In genomic region chr14:54893651-54894181, GRCm38 (mm10) we compare ENCODE assay signal across 8 mouse cellular contexts. TPM values are rescaled to one million over a fixed set of nuclear protein-coding genes. Genes with fewer than 3 reads are reported as not detected.
A peak's percentile ranks its signal among the peaks of the same experiment; 100 is the strongest.
DNase-seq lines count a peak whose midpoint lies in the region; ATAC-seq lines count a peak whose summit lies in the region.

No protein-coding gene starts in this region.

- peak; percentile 95 for ATAC-seq in erythroblast, adult 5-6 weeks (replicated peaks; ENCODE audit: low FRiP score, poor library complexity, severe bottlenecking)
- peak; percentile 98 for ATAC-seq in kidney, embryonic 15.5 days (replicated peaks; ENCODE audit: low FRiP score)
- ATAC-seq in monocyte, adult 5-6 weeks (replicated peaks; ENCODE audit: insufficient number of reproducible peaks, low FRiP score, low TSS enrichment, poor library complexity, severe bottlenecking) = peak; percentile 98

- no peaks in the 10 kb centered on the region for H3K9me3 ChIP-seq in heart, embryonic 10.5 days
- no peaks in the 10 kb centered on the region for H3K9me3 ChIP-seq in kidney, embryonic 15.5 days (replicated peaks)

- H3K27me3 ChIP-seq in heart, embryonic 10.5 days (ENCODE audit: insufficient read depth, poor library complexity, severe bottlenecking) = no peaks in the 10 kb centered on the region
- no peaks in the 10 kb centered on the region for H3K27me3 ChIP-seq in kidney, embryonic 15.5 days

- H3K4me1 ChIP-seq in heart, embryonic 10.5 days = peaks cover 23% of the 10 kb centered on the region
- H3K4me1 ChIP-seq in kidney, embryonic 15.5 days = peaks cover 35% of the 10 kb centered on the region

- peak overlapping the region; percentile 66 for H3K4me2 ChIP-seq in kidney, embryonic 15.5 days

- H3K9ac ChIP-seq in kidney, embryonic 15.5 days = peak overlapping the region; percentile 100

- under 1% methylated on average over 38 of the region's 38 CpGs for WGBS in heart, embryonic 10.5 days
- under 1% methylated on average over 38 of the region's 38 CpGs for WGBS in kidney, embryonic 15.5 days

- DNase-seq in B cell, adult 2 months = peak; percentile 94 to 96
- DNase-seq in brain, adult 2 months (ENCODE audit: low read depth, low spot score) = peak; percentile 100
- peak; percentile 100 for DNase-seq in heart, embryonic 10.5 days (ENCODE audit: low spot score)
- peak; percentile 96 for DNase-seq in liver
- DNase-seq in spleen, postnatal 4 days (ENCODE audit: low spot score in 2 of 2) = peak; percentile 96

- H3K4me3 ChIP-seq in heart, embryonic 10.5 days = peak overlapping the region; percentile 80
- peak overlapping the region; percentile 91 for H3K4me3 ChIP-seq in kidney, embryonic 15.5 days (replicated peaks)

- peak overlapping the region; percentile 97 for H3K27ac ChIP-seq in heart, embryonic 10.5 days
- peak overlapping the region; percentile 96 for H3K27ac ChIP-seq in kidney, embryonic 15.5 days

- peaks cover 33% of the 10 kb centered on the region for H3K36me3 ChIP-seq in heart, embryonic 10.5 days
- peaks cover 34% of the 10 kb centered on the region for H3K36me3 ChIP-seq in kidney, embryonic 15.5 days

RNA-seq across cellular contexts. Expression of gene Pabpn1, which starts 1.4 kb away (rescaled TPM):
- 26.3 and 41.1 TPM in 2 replicates for total RNA-seq in erythroblast, adult 5-6 weeks (2015; ENCODE audit: low replicate concordance)
- 54.6 and 55.9 TPM in 2 replicates for total RNA-seq in erythroblast, adult 5-6 weeks (2017; ENCODE audit: low replicate concordance)
- polyA plus RNA-seq in heart, embryonic 10.5 days (2016; fragmentation: Nextera tagmentation; extraction: Ambion mirVana) = 89.8 and 162 TPM in 2 replicates
- 144 and 157 TPM in 2 replicates for polyA plus RNA-seq in kidney, embryonic 15.5 days (2015; fragmentation: Nextera tagmentation; extraction: Ambion mirVana)
- 141 to 211 TPM (median 184 TPM) in 3 replicates for total RNA-seq in monocyte, adult 5-6 weeks (2017)

RNA-seq across cellular contexts. Expression of gene Gm20521, which starts 10.5 kb away (rescaled TPM):
- not detected in 2 replicates for total RNA-seq in erythroblast, adult 5-6 weeks (2015; ENCODE audit: low replicate concordance)
- total RNA-seq in erythroblast, adult 5-6 weeks (2017; ENCODE audit: low replicate concordance) = not detected in 2 replicates
- polyA plus RNA-seq in heart, embryonic 10.5 days (2016; fragmentation: Nextera tagmentation; extraction: Ambion mirVana) = not detected in 2 replicates
- polyA plus RNA-seq in kidney, embryonic 15.5 days (2015; fragmentation: Nextera tagmentation; extraction: Ambion mirVana) = 0.14 and 0.75 TPM in 2 replicates
- 3.0 to 3.6 TPM in 2 of 3 replicates, not detected in the other for total RNA-seq in monocyte, adult 5-6 weeks (2017)

RNA-seq across cellular contexts. Expression of gene Bcl2l2, which starts 10.5 kb away (rescaled TPM):
- 0.77 and 0.84 TPM in 2 replicates for total RNA-seq in erythroblast, adult 5-6 weeks (2015; ENCODE audit: low replicate concordance)
- 1.0 and 4.6 TPM in 2 replicates for total RNA-seq in erythroblast, adult 5-6 weeks (2017; ENCODE audit: low replicate concordance)
- 2.8 and 3.0 TPM in 2 replicates for polyA plus RNA-seq in heart, embryonic 10.5 days (2016; fragmentation: Nextera tagmentation; extraction: Ambion mirVana)
- polyA plus RNA-seq in kidney, embryonic 15.5 days (2015; fragmentation: Nextera tagmentation; extraction: Ambion mirVana) = 4.0 and 4.7 TPM in 2 replicates
- 2.2 to 9.0 TPM (median 4.0 TPM) in 3 replicates for total RNA-seq in monocyte, adult 5-6 weeks (2017)

RNA-seq across cellular contexts. Expression of gene Ppp1r3e, which starts 16.4 kb away (rescaled TPM):
- total RNA-seq in erythroblast, adult 5-6 weeks (2015; ENCODE audit: low replicate concordance) = 1.9 TPM in 1 of 2 replicates, not detected in the other
- total RNA-seq in erythroblast, adult 5-6 weeks (2017; ENCODE audit: low replicate concordance) = 0.70 and 3.7 TPM in 2 replicates
- polyA plus RNA-seq in heart, embryonic 10.5 days (2016; fragmentation: Nextera tagmentation; extraction: Ambion mirVana) = 0.98 and 1.00 TPM in 2 replicates
- polyA plus RNA-seq in kidney, embryonic 15.5 days (2015; fragmentation: Nextera tagmentation; extraction: Ambion mirVana) = 1.9 and 2.2 TPM in 2 replicates
- 1.3 to 2.7 TPM in 2 of 3 replicates, not detected in the other for total RNA-seq in monocyte, adult 5-6 weeks (2017)

RNA-seq across cellular contexts. Expression of gene Slc22a17, which starts 19.2 kb away (rescaled TPM):
- 1.5 TPM in 1 of 2 replicates, not detected in the other for total RNA-seq in erythroblast, adult 5-6 weeks (2015; ENCODE audit: low replicate concordance)
- total RNA-seq in erythroblast, adult 5-6 weeks (2017; ENCODE audit: low replicate concordance) = 0.60 TPM in 1 of 2 replicates, not detected in the other
- polyA plus RNA-seq in heart, embryonic 10.5 days (2016; fragmentation: Nextera tagmentation; extraction: Ambion mirVana) = 42.1 and 52.4 TPM in 2 replicates
- polyA plus RNA-seq in kidney, embryonic 15.5 days (2015; fragmentation: Nextera tagmentation; extraction: Ambion mirVana) = 47.6 and 53.8 TPM in 2 replicates
- total RNA-seq in monocyte, adult 5-6 weeks (2017) = 0.85 to 1.4 TPM (median 1.1 TPM) in 3 replicates

Comparison
In these comparisons a context has a peak if more than half of its experiments do, and no peak if none do; other contexts are left out.
1. Peak in every context shown above with its lines: DNase-seq, ATAC-seq, H3K4me3 ChIP-seq and H3K27ac ChIP-seq.